Mouse (Mus musculus) urinary bladder, postnatal 36 days (tissue): ENCODE measurements around the gene Irs3.
A peak's percentile ranks its signal among the peaks of the same experiment; 100 is the strongest.

Source experiments
- DNase-seq, 2 experiments: peaks; one replicate each; pipeline ENCODE4 v3.0.0; 2022; ENCODE audit warnings: low spot score in 2 of 2, mixed read lengths in 1 of 2

Gene Irs3

GRCm38 (mm10) chr5:137645652-137646091 is at the start of gene Irs3:
TSS of gene Irs3 (minus strand) at chr5:137645714.
- peak in 1 of 2 experiments; percentile 58 for DNase-seq

- DNase-seq = no peak
These were observed 49.3 kb upstream of the Irs3 start for GRCm38 (mm10) chr5:137694796-137695195.

- DNase-seq = no peak
These were observed 46.4 kb upstream of the Irs3 start for GRCm38 (mm10) chr5:137691881-137692280.

GRCm38 (mm10) chr5:137690531-137690930 is 45.0 kb upstream of the Irs3 start:
- no peak for DNase-seq

GRCm38 (mm10) chr5:137689974-137690373 is 44.5 kb upstream of the Irs3 start:
- no peak for DNase-seq

- DNase-seq = no peak
These were observed 40.7 kb upstream of the Irs3 start for GRCm38 (mm10) chr5:137686127-137686790.

- no peak for DNase-seq
These were observed 40.1 kb upstream of the Irs3 start for GRCm38 (mm10) chr5:137685653-137686052.

- DNase-seq = peak; percentile 96 to 99
These were observed 39.0 kb upstream of the Irs3 start, which contains the start of gene Agfg2 for GRCm38 (mm10) chr5:137684294-137685123. TSS of gene Agfg2 (minus strand) at chr5:137684726.

GRCm38 (mm10) chr5:137683388-137684293 is 38.1 kb upstream of the Irs3 start:
- DNase-seq = no peak

GRCm38 (mm10) chr5:137682526-137682925 is 37.0 kb upstream of the Irs3 start:
- DNase-seq = no peak

GRCm38 (mm10) chr5:137679726-137680125 is 34.2 kb upstream of the Irs3 start:
- no peak for DNase-seq

GRCm38 (mm10) chr5:137678736-137679135 is 33.2 kb upstream of the Irs3 start:
- DNase-seq = no peak

GRCm38 (mm10) chr5:137677859-137678258 is 32.3 kb upstream of the Irs3 start:
- no peak for DNase-seq

- DNase-seq = no peak
These were observed 29.3 kb upstream of the Irs3 start for GRCm38 (mm10) chr5:137674786-137675185.

- DNase-seq = no peak
These were observed 27.5 kb upstream of the Irs3 start for GRCm38 (mm10) chr5:137673015-137673414.

GRCm38 (mm10) chr5:137672361-137672760 is 26.8 kb upstream of the Irs3 start:
- DNase-seq = no peak

GRCm38 (mm10) chr5:137671443-137672240 is 26.1 kb upstream of the Irs3 start:
- peak; percentile 53 to 74 for DNase-seq

GRCm38 (mm10) chr5:137670240-137670639 is 24.7 kb upstream of the Irs3 start:
- DNase-seq = no peak

GRCm38 (mm10) chr5:137668971-137669370 is 23.5 kb upstream of the Irs3 start:
- DNase-seq = peak in 1 of 2 experiments; percentile 31

GRCm38 (mm10) chr5:137663057-137663456 is 17.5 kb upstream of the Irs3 start:
- no peak for DNase-seq
